Mouse (Mus musculus): ENCODE results near the gene Igsf8.

Igsf8 gene

GRCm38 (mm10) chr1:172304443-172304842 is 43.0 kb downstream of the Igsf8 start:
- DNase-seq (ENCODE audit: low read depth) = no peak

- DNase-seq (ENCODE audit: low read depth) = no peak
These were observed 43.7 kb downstream of the Igsf8 start for GRCm38 (mm10) chr1:172305153-172305552.

- DNase-seq (ENCODE audit: low read depth) = no peak
These were observed 44.2 kb downstream of the Igsf8 start for GRCm38 (mm10) chr1:172305635-172306034.

GRCm38 (mm10) chr1:172306196-172306595 is 44.8 kb downstream of the Igsf8 start:
- DNase-seq (ENCODE audit: low read depth) = no peak

GRCm38 (mm10) chr1:172306885-172307284 is 45.4 kb downstream of the Igsf8 start:
- no peak for DNase-seq (ENCODE audit: low read depth)

- DNase-seq (ENCODE audit: low read depth) = no peak
These were observed 46.5 kb downstream of the Igsf8 start for GRCm38 (mm10) chr1:172307936-172308335.

GRCm38 (mm10) chr1:172308409-172308808 is 47.0 kb downstream of the Igsf8 start:
- DNase-seq (ENCODE audit: low read depth) = no peak

GRCm38 (mm10) chr1:172309699-172310398 is 48.4 kb downstream of the Igsf8 start:
- DNase-seq (ENCODE audit: low read depth) = peak; percentile 90

GRCm38 (mm10) chr1:172311248-172311906 is 49.9 kb downstream of the Igsf8 start:
- DNase-seq (ENCODE audit: low read depth) = peak; percentile 50

GRCm38 (mm10) chr1:172311921-172312767 is 50.7 kb downstream of the Igsf8 start:
- peak; percentile 72 for DNase-seq (ENCODE audit: low read depth)

- no peak for DNase-seq (ENCODE audit: low read depth)
These were observed 51.5 kb downstream of the Igsf8 start for GRCm38 (mm10) chr1:172312768-172313561.

GRCm38 (mm10) chr1:172313613-172314411 is 52.4 kb downstream of the Igsf8 start:
- DNase-seq (ENCODE audit: low read depth) = no peak

GRCm38 (mm10) chr1:172314911-172315310 is 53.5 kb downstream of the Igsf8 start:
- no peak for DNase-seq (ENCODE audit: low read depth)

- DNase-seq (ENCODE audit: low read depth) = no peak
These were observed 56.0 kb downstream of the Igsf8 start for GRCm38 (mm10) chr1:172317431-172317830.

GRCm38 (mm10) chr1:172317946-172318345 is 56.5 kb downstream of the Igsf8 start:
- DNase-seq (ENCODE audit: low read depth) = no peak

- DNase-seq (ENCODE audit: low read depth) = no peak
These were observed 57.1 kb downstream of the Igsf8 start for GRCm38 (mm10) chr1:172318424-172319035.

GRCm38 (mm10) chr1:172319346-172319745 is 57.9 kb downstream of the Igsf8 start:
- DNase-seq (ENCODE audit: low read depth) = no peak

- no peak for DNase-seq (ENCODE audit: low read depth)
These were observed 58.5 kb downstream of the Igsf8 start for GRCm38 (mm10) chr1:172319921-172320411.

GRCm38 (mm10) chr1:172322725-172323124 is 61.3 kb downstream of the Igsf8 start:
- no peak for DNase-seq (ENCODE audit: low read depth)

- DNase-seq (ENCODE audit: low read depth) = no peak
These were observed 61.9 kb downstream of the Igsf8 start for GRCm38 (mm10) chr1:172323298-172323697.

Data from c-Kit-positive CD71-positive TER-119-negative erythroid progenitor cells, embryonic 14.5 days (primary cell).